Mouse (Mus musculus) lung, embryonic 16.5 days (tissue): ENCODE results near the gene Tesk2. TPM values are rescaled to one million over a fixed set of nuclear protein-coding genes. Genes with fewer than 3 reads are reported as not detected.

Experiments
- ATAC-seq: fragments of 200-750 bp; cut with Nextera tagmentation; 2 replicates; pipeline ENCODE4 v1.8.0; 2017; ENCODE audit warnings: low read depth, mild to moderate bottlenecking, moderate library complexity
- H3K27ac ChIP-seq: fragments of 300-500 bp; sonication (generic); 2 replicates; pipeline ENCODE4 v1.5.1; 2014; ENCODE audit warnings: mild to moderate bottlenecking, control low read depth, low read length
- H3K27me3 ChIP-seq: fragments of 300-500 bp; sonication (generic); 2 replicates; pipeline ENCODE4 v1.6.1; 2014; ENCODE audit warnings: low read depth, low read length, mixed read lengths; ENCODE audit not compliant: control insufficient read depth, insufficient read depth
- H3K36me3 ChIP-seq: fragments of 300-500 bp; sonication (generic); 2 replicates; pipeline ENCODE4 v1.6.1; 2014; ENCODE audit warnings: low read length; ENCODE audit not compliant: control insufficient read depth, insufficient read depth
- H3K4me1 ChIP-seq: fragments of 300-500 bp; sonication (generic); replicated peaks from 2 replicates; pipeline ENCODE4 v1.6.1; 2014; ENCODE audit warnings: low read length, mixed read lengths; ENCODE audit not compliant: control insufficient read depth, insufficient read depth
- H3K4me2 ChIP-seq: fragments of 300-500 bp; sonication (generic); 2 replicates; pipeline ENCODE4 v1.6.1; 2014; ENCODE audit warnings: low read depth, low read length, control low read depth
- H3K4me3 ChIP-seq: fragments of 300-500 bp; sonication (generic); 2 replicates; pipeline ENCODE4 v1.5.1; 2014; ENCODE audit warnings: mild to moderate bottlenecking, low read length, control low read depth
- H3K9ac ChIP-seq: fragments of 300-500 bp; sonication (generic); 2 replicates; pipeline ENCODE4 v1.6.1; 2014; ENCODE audit warnings: low read length, control low read depth
- H3K9me3 ChIP-seq: fragments of 300-500 bp; sonication (generic); 2 replicates; pipeline ENCODE4 v1.6.1; 2016; ENCODE audit warnings: low read length; ENCODE audit not compliant: control insufficient read depth
- WGBS: fragments of 180-500 bp; shearing (Covaris S2); extraction: QIAGEN DNeasy Blood & Tissue Kit; methylation state at CpG from one replicate; pipeline ENCODE4 v1.1.7; 2014; 5-methylcytosine and 5-hydroxymethylcytosine counted together
- polyA plus RNA-seq: library from polyadenylated mRNA; unstranded; fragments of >200 nt; fragmentation: Nextera tagmentation; extraction: Ambion mirVana; gene quantifications from 2 replicates; pipeline ENCODE4 v1.2.1, GENCODE M21; 2015

Tesk2 gene
- polyA plus RNA-seq, 1 experiment from 2014 or later, result 8.2 TPM

- WGBS, result 91% methylated on average over 3 of the region's 3 CpGs
- no peaks in the 10 kb centered on the region for H3K36me3 ChIP-seq
- H3K9me3 ChIP-seq, result peaks cover 5% of the 10 kb centered on the region; the same call in 1 of the 2 replicates
- no peak overlapping the region for H3K9ac ChIP-seq
- H3K4me3 ChIP-seq, result no peak overlapping the region
- no peaks in the 10 kb centered on the region for H3K4me1 ChIP-seq
- peaks cover 6% of the 10 kb centered on the region; the same call in 1 of the 2 replicates for H3K27me3 ChIP-seq
- H3K27ac ChIP-seq, result no peak overlapping the region
- H3K4me2 ChIP-seq, result no peak overlapping the region
- no peak for ATAC-seq
These were observed 123.6 kb downstream of the Tesk2 start for GRCm38 (mm10) chr4:116844324-116844723.

GRCm38 (mm10) chr4:116849901-116850300 is 129.2 kb downstream of the Tesk2 start:
- H3K9me3 ChIP-seq, result no peaks in the 10 kb centered on the region
- ATAC-seq, result no peak

GRCm38 (mm10) chr4:116854286-116854685 is 133.5 kb downstream of the Tesk2 start:
- Histone ChIP-seq H3K9me3 (no peaks in the 10 kb centered on the region), H3K27ac (no peak overlapping the region), H3K27me3 (no peaks in the 10 kb centered on the region), H3K36me3 (no peaks in the 10 kb centered on the region), H3K4me2 (no peak overlapping the region), H3K9ac (no peak overlapping the region), H3K4me3 (no peak overlapping the region), H3K4me1 (no peaks in the 10 kb centered on the region)
- ATAC-seq, result no peak
- 19% methylated on average over 2 of the region's 2 CpGs for WGBS

More at GRCm38 (mm10) chr4:116849901-116850300, 129.2 kb downstream of the Tesk2 start:
- 80% methylated on average over 3 of the region's 3 CpGs for WGBS
- Histone ChIP-seq H3K4me3 (no peak overlapping the region), H3K4me2 (no peak overlapping the region), H3K4me1 (no peaks in the 10 kb centered on the region), H3K9ac (no peak overlapping the region), H3K27me3 (no peaks in the 10 kb centered on the region), H3K36me3 (no peaks in the 10 kb centered on the region), H3K27ac (no peak overlapping the region)

Other genes with a start within 250 kb of the Tesk2 start
- 14.1 and 14.7 TPM in 2 replicates for gene Ipp, start 213.4 kb upstream of the Tesk2 start, polyA plus RNA-seq
- 21.2 and 22.1 TPM in 2 replicates for gene Tmem69, start 165.0 kb upstream of the Tesk2 start, polyA plus RNA-seq
- 32.5 and 37.2 TPM in 2 replicates for gene Gpbp1l1, start 163.3 kb upstream of the Tesk2 start, polyA plus RNA-seq
- 17.6 and 22.5 TPM in 2 replicates for gene Ccdc17, start 124.3 kb upstream of the Tesk2 start, polyA plus RNA-seq
- 101 and 111 TPM in 2 replicates for gene Nasp, start 93.0 kb upstream of the Tesk2 start, polyA plus RNA-seq
- 817 and 840 TPM in 2 replicates for gene Akr1a1, start 69.3 kb upstream of the Tesk2 start, polyA plus RNA-seq
- 1,438 and 1,494 TPM in 2 replicates for gene Prdx1, start 35.4 kb upstream of the Tesk2 start, polyA plus RNA-seq
- gene Mmachc, start 12.5 kb upstream of the Tesk2 start, polyA plus RNA-seq, result 21.5 and 23.5 TPM in 2 replicates
- gene Ccdc163, start 12.4 kb upstream of the Tesk2 start, polyA plus RNA-seq, result 29.4 and 35.2 TPM in 2 replicates
- gene Toe1, start 86.7 kb downstream of the Tesk2 start, polyA plus RNA-seq, result 35.2 and 36.5 TPM in 2 replicates
- 17.0 and 17.7 TPM in 2 replicates for gene Mutyh, start 86.8 kb downstream of the Tesk2 start, polyA plus RNA-seq
- gene Hpdl, start 100.8 kb downstream of the Tesk2 start, polyA plus RNA-seq, result 0.40 and 0.49 TPM in 2 replicates
- 0.40 and 0.70 TPM in 2 replicates for gene Zswim5, start 156.4 kb downstream of the Tesk2 start, polyA plus RNA-seq